Mouse (Mus musculus): ENCODE results near the gene Wbp11.

Gene Wbp11

GRCm38 (mm10) chr6:136844903-136845302, 16.9 kb upstream of the Wbp11 start:
- CTCF ChIA-PET = interaction anchor here (0.8 kb wide), 1 partner anchor 11 kb away, joined by 3 read pairs; no protein-coding TSS in a partner anchor

GRCm38 (mm10) chr6:136837323-136837722, 9.3 kb upstream of the Wbp11 start:
- CTCF ChIA-PET = no interaction called here

- CTCF ChIA-PET = no interaction called here
These were observed 7.3 kb upstream of the Wbp11 start, which contains the start of gene Smco3 for GRCm38 (mm10) chr6:136835352-136835751. Gene Smco3, minus strand, starts transcription at chr6:136835452.

GRCm38 (mm10) chr6:136831712-136832111, 3.7 kb upstream of the Wbp11 start:
- CTCF ChIA-PET = interaction anchor here (0.6 kb wide), 1 partner anchor 199 kb away, joined by 3 read pairs; no protein-coding TSS in a partner anchor

- CTCF ChIA-PET = no interaction called here
These were observed 648 bp upstream of the Wbp11 start for GRCm38 (mm10) chr6:136828681-136829080.

- CTCF ChIA-PET = no interaction called here
These were observed 535 bp downstream of the Wbp11 start, which contains the start of gene BC049715 for GRCm38 (mm10) chr6:136827516-136827880. Gene BC049715, plus strand, starts transcription at chr6:136827626.

- CTCF ChIA-PET = no interaction called here
These were observed 917 bp downstream of the Wbp11 start for GRCm38 (mm10) chr6:136827116-136827515.

GRCm38 (mm10) chr6:136824987-136825386, 3.0 kb downstream of the Wbp11 start:
- CTCF ChIA-PET = interaction anchor here (1.5 kb wide), 1 partner anchor 16 kb away, joined by 5 read pairs; no protein-coding TSS in a partner anchor

- CTCF ChIA-PET = interaction anchor here (1.0 to 1.5 kb wide), 2 partner anchors 10 to 13 kb away, joined by 3 to 4 read pairs; partner anchors contain the start of gene H2afj
These were observed 6.9 kb downstream of the Wbp11 start for GRCm38 (mm10) chr6:136821086-136821485.

- CTCF ChIA-PET = interaction anchor here (0.9 to 1.5 kb wide), 2 partner anchors 9 to 12 kb away, joined by 3 read pairs; partner anchors contain the start of gene H2afj
These were observed 7.7 kb downstream of the Wbp11 start for GRCm38 (mm10) chr6:136820381-136820780.

- CTCF ChIA-PET = interaction anchor here (0.6 kb wide), 1 partner anchor 354 kb away, joined by 8 read pairs; no protein-coding TSS in a partner anchor
These were observed 10.5 kb downstream of the Wbp11 start for GRCm38 (mm10) chr6:136817549-136817948.

- CTCF ChIA-PET = no interaction called here
These were observed 11.2 kb downstream of the Wbp11 start for GRCm38 (mm10) chr6:136816826-136817225.

GRCm38 (mm10) chr6:136815381-136815780, 12.7 kb downstream of the Wbp11 start:
- CTCF ChIA-PET = no interaction called here

GRCm38 (mm10) chr6:136813117-136813516, 14.9 kb downstream of the Wbp11 start:
- CTCF ChIA-PET = no interaction called here

GRCm38 (mm10) chr6:136811196-136811595, 16.8 kb downstream of the Wbp11 start:
- CTCF ChIA-PET = interaction anchor here (0.7 kb wide), 1 partner anchor 9 kb away, joined by 3 read pairs; no protein-coding TSS in a partner anchor

- CTCF ChIA-PET = no interaction called here
These were observed 18.4 kb downstream of the Wbp11 start for GRCm38 (mm10) chr6:136809673-136810072.

GRCm38 (mm10) chr6:136809077-136809476, 19.0 kb downstream of the Wbp11 start:
- CTCF ChIA-PET = interaction anchor here (0.6 to 1.4 kb wide), 3 partner anchors 11 to 135 kb away, joined by 3 to 5 read pairs (median 3); no protein-coding TSS in a partner anchor

GRCm38 (mm10) chr6:136808631-136809046, 19.4 kb downstream of the Wbp11 start:
- CTCF ChIA-PET = interaction anchor here (0.6 to 1.4 kb wide), 3 partner anchors 12 to 135 kb away, joined by 3 to 5 read pairs (median 3); no protein-coding TSS in a partner anchor

- CTCF ChIA-PET = interaction anchor here (1.1 to 1.4 kb wide), 2 partner anchors 12 to 17 kb away, joined by 3 to 5 read pairs; no protein-coding TSS in a partner anchor
These were observed 20.0 kb downstream of the Wbp11 start, which contains the start of gene H2afj for GRCm38 (mm10) chr6:136808014-136808417. Gene H2afj, plus strand, starts transcription at chr6:136808244.

- CTCF ChIA-PET = interaction anchor here (1.4 kb wide), 1 partner anchor 13 kb away, joined by 3 read pairs; no protein-coding TSS in a partner anchor
These were observed 20.5 kb downstream of the Wbp11 start for GRCm38 (mm10) chr6:136807395-136808013.

- CTCF ChIA-PET = no interaction called here
These were observed 21.2 kb downstream of the Wbp11 start for GRCm38 (mm10) chr6:136806819-136807218.

GRCm38 (mm10) chr6:136805409-136805775, 22.6 kb downstream of the Wbp11 start:
- CTCF ChIA-PET = interaction anchor here (0.6 kb wide), 1 partner anchor 201 kb away, joined by 4 read pairs; no protein-coding TSS in a partner anchor

Measured in spleen, embryonic (tissue).